Mouse (Mus musculus) spleen, adult 12 weeks (tissue): ENCODE data around the gene Saa1.

Experiments used
- DNase-seq: peaks from one replicate; pipeline ENCODE4 v3.0.0; 2022; ENCODE audit warnings: low spot score

Saa1 gene

DNA sequence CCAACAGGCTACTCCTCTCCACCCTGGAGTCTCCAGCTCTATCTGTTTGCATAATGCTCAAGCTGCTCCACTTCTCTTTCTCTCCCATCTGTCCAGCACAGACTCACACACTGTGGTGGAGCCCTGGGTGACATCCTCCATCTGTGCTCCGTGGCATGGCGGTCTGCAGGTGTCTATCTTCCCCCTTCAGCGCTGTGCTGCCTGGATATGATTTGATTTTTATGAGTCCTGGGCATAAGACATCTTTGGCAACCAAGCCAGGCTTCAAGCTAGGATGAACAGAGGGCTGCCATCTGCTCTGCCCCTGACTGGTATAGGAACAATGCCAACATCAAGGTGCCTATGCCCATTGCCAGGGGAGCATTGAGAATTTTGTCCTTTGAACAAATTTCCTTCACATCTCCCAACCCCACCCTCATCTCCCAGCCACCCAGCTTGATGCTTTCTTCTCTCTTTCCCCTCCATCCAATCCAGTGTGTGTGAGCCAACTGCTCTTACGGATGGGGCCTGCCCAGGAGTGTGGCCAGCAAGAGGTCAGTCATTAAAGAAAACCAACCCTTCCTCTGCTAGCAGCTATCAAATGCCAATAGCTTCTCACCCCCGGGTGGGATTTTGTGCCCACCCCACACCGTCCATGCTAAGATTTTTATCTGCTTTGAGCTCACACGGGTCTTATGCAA is 24.0 kb downstream of the Saa1 start:
- no peak for DNase-seq

DNA sequence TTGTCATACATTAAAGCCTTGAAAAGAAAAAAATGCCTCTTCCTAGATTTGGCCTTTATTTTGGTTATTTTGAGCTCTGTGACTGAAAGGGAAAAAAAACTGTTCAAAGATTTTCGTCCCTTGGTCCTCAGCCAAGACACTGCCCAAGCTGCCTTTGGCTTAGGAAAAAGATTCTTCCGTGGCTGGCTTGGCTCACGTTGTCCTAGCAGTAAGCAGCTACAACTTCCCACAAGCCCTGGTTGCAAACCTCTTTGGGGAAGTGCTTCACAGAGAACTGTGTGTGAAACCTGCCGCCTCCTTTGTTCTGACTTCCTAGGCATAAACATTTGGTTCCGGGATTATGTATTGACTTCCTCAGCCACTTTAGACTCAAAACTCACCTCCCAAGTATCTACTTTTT is 25.9 kb downstream of the Saa1 start:
- no peak for DNase-seq

DNA sequence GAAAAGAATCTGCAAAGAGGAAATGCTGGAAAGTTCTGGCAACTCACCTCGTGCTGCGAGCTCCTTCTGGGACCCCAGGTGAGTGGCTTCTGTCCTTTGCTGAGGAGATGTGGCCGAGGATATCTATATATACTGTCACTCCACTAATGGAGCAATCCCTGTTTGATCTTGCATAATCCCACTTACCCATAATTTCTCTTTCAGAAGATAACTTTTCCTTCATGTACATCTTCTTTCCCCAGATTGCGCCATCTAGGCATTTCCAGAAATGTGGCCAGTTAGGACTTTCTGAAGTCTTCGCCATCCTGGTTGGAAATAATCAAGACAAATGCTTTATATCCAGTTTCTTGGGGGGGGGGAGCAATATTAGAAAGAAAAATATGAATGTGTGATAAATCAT is 27.2 kb downstream of the Saa1 start, which contains the start of gene Saa3:
TSS of gene Saa3 (minus strand) at position 101 of the 400 bp plus-strand sequence.
- DNase-seq = no peak

DNA sequence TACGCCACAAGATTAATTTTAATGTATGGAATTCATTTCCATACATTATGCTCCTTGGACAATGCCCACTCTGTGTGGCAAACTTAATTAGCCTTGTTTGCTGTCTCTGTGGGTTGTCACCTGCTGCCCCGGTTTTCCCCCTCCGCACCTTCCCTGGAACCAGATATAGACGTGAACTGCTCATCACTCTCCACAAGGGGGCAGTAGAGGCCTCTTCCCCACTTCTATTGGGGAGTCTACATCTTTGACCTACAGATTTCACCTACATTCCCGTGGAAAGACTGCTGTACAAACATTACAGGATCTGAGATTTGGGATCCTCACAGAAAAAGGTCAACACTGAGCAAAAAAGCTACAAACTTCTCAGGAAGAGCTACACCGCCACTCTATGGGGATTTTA is 28.3 kb downstream of the Saa1 start:
- peak; percentile 46 for DNase-seq

DNA sequence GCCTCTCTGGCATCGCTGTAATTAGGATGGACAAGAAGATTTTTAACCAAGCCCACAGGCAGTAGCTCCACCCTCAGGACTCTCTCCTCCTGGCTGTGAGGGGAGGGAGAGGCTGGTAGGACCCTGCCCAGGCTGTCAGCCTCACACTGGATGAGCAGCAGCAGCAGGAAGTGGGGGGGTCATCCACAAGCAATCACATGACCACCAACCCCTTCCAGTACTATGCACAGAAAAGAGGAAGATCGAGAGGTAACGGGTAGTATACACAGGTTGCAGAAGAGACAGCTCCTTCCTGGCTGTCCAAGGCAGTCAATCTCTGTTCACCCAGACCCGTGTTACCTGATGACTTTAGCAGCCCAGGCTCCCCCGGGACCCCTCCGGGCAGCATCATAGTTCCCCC is 30.5 kb downstream of the Saa1 start:
- peak; percentile 8 for DNase-seq

DNA sequence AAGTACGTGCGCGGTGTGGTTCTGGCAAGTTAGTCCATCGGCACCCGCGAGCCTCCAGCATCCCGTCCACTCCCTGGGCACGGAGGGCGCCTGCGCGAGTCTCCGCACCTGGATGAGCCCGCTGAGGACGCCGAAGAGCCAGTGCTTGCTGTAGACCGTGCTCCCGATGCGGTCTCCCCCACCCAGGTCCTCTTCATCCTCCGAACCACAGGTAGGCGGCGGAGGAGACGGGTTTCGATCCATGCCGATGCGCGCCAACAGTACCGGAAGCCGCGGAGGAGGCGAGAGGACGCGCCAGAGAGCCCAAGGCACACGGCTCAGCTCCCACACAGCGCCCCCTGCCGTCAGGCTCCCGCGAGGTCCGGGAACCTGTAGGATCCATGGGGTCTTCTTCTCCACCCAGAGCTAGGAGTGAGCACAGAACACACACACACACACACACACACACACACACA is 32.4 kb downstream of the Saa1 start, which contains the start of gene Saal1:
TSS of gene Saal1 (minus strand) at position 291 of the 455 bp plus-strand sequence.
- DNase-seq = peak; percentile 81

DNA sequence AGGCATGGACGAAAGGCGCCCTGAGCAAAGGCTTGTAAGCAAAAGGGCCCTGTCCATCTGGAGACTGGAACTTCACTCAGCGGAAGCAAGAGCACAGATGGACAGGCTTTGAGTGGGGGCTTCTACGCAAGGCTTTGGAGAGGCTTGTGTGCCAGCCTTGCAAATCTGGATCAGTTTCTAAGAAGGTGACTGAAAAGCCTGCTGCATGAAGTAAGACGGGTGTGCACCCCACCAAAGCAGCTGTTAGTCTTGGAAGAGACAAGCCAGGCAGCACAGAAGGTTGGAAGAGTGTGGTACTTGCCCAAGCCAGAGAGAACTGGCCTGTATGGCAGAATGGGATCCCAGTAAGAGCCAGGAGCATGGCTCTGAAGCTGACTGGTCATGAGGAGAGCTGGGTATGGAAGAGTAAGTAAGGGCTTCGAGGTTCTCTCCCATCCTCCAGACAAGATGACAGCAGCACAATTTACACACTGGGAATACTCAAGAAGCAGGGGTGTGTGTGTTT is 42.2 kb downstream of the Saa1 start:
- DNase-seq = no peak

DNA sequence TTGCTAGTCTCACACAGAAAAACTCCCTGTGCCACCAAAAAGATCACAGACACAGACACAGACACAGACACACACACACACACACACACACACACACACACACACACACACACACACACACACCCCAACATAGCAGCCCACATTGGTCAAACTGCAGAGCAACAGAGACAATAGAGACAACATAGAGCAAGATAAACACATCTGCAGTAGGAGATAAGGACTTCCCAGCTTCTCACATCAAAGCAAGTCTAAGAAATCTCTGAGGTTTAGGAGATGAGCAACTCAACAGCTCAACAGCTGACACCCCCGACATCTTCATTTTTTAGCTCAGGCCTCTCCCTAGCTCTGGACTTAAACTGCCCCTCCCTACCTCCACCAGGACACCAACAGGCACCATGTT is 46.0 kb downstream of the Saa1 start:
- DNase-seq = no peak
